Mouse (Mus musculus) stomach, postnatal 0 days (tissue): ENCODE data around the gene Magi2. TPM values are rescaled to one million over a fixed set of nuclear protein-coding genes. Genes with fewer than 3 reads are reported as not detected.

Experiments
- ATAC-seq: fragments of 200-750 bp; cut with Nextera tagmentation; 2 replicates; pipeline ENCODE4 v1.8.0; 2017; ENCODE audit not compliant: low FRiP score, low TSS enrichment
- DNase-seq: peaks from one replicate; pipeline ENCODE4 v3.0.0-alpha.2; 2016; ENCODE audit warnings: low spot score
- H3K27ac ChIP-seq: fragments of 300-500 bp; sonication (generic); replicated peaks from 2 replicates; pipeline ENCODE4 v1.5.1; 2014; ENCODE audit warnings: mild to moderate bottlenecking, control low read depth
- H3K27me3 ChIP-seq: fragments of 300-500 bp; sonication (generic); 2 replicates; pipeline ENCODE4 v1.6.1; 2014; ENCODE audit warnings: low read length; ENCODE audit not compliant: control insufficient read depth, insufficient read depth
- H3K36me3 ChIP-seq: fragments of 300-500 bp; sonication (generic); 2 replicates; pipeline ENCODE4 v1.6.1; 2014; ENCODE audit warnings: low read length, mixed read lengths; ENCODE audit not compliant: control insufficient read depth, insufficient read depth
- H3K4me1 ChIP-seq: fragments of 300-500 bp; sonication (generic); replicated peaks from 2 replicates; pipeline ENCODE4 v1.6.1; 2014; ENCODE audit warnings: antibody characterized with exemption; ENCODE audit not compliant: control insufficient read depth, insufficient read depth
- H3K4me2 ChIP-seq: fragments of 300-500 bp; sonication (generic); replicated peaks from 2 replicates; pipeline ENCODE4 v1.6.1; 2014; ENCODE audit warnings: low read depth, mild to moderate bottlenecking, control low read depth, moderate library complexity
- H3K4me3 ChIP-seq: fragments of 300-500 bp; sonication (generic); 2 replicates; pipeline ENCODE4 v1.5.1; 2014; ENCODE audit warnings: low read depth, low read length, control low read depth
- H3K9ac ChIP-seq: fragments of 300-500 bp; sonication (generic); 2 replicates; pipeline ENCODE4 v1.6.1; 2014; ENCODE audit warnings: mild to moderate bottlenecking, low read length, control low read depth, mixed read lengths
- H3K9me3 ChIP-seq: fragments of 300-500 bp; sonication (generic); 2 replicates; pipeline ENCODE4 v1.6.1; 2016; ENCODE audit warnings: low read length; ENCODE audit not compliant: control insufficient read depth
- CTCF ChIP-seq: IDR thresholded peaks from 2 replicates; pipeline ENCODE4 v1.5.1; 2016; ENCODE audit warnings: antibody characterized with exemption, low read depth, mild to moderate bottlenecking, moderate library complexity
- EP300 ChIP-seq: optimal IDR thresholded peaks from 2 replicates; pipeline ENCODE3; 2016; ENCODE audit warnings: antibody characterized with exemption
- WGBS: fragments of 180-500 bp; shearing (Covaris S2); extraction: QIAGEN DNeasy Blood & Tissue Kit; methylation state at CpG from one replicate; pipeline ENCODE4 v1.1.7; 2014; 5-methylcytosine and 5-hydroxymethylcytosine counted together
- polyA plus RNA-seq: library from polyadenylated mRNA; unstranded; fragments of >200 nt; fragmentation: Nextera tagmentation; extraction: Ambion mirVana; gene quantifications from 2 replicates; pipeline ENCODE4 v1.2.1, GENCODE M21; 2015

Magi2 gene
- polyA plus RNA-seq, 1 experiment from 2014 or later, result 1.9 TPM

DNA sequence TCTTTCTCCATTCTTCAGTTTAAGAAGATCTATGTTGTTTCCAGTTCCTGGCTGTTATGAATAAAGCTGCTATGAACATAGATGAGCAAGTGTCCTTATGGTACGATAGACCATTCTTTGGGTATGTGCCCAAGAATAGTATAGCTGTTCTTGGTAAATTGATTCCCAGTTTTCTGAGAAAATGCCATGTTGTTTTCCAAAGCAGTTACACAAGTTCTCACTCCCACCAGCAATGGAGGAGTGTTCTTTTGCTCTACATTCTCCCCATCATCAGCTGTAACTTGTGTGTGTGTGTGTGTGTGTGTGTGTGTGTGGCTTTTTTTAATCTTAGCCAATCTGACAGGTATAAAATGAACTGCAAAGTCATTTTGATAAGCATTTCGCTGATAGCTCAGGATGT lies 595.7 kb downstream of the Magi2 start:
- TF ChIP-seq CTCF, result no peak
- TF ChIP-seq EP300, result no peak
- Histone ChIP-seq H3K9ac (no peak overlapping the region), H3K36me3 (no peaks in the 10 kb centered on the region), H3K4me1 (no peaks in the 10 kb centered on the region), H3K4me3 (no peak overlapping the region), H3K27ac (no peak overlapping the region), H3K27me3 (no peaks in the 10 kb centered on the region), H3K9me3 (no peaks in the 10 kb centered on the region), H3K4me2 (no peak overlapping the region)
- DNase-seq (no peak), ATAC-seq (no peak)
- 76% methylated on average over 2 of the region's 2 CpGs for WGBS

DNA sequence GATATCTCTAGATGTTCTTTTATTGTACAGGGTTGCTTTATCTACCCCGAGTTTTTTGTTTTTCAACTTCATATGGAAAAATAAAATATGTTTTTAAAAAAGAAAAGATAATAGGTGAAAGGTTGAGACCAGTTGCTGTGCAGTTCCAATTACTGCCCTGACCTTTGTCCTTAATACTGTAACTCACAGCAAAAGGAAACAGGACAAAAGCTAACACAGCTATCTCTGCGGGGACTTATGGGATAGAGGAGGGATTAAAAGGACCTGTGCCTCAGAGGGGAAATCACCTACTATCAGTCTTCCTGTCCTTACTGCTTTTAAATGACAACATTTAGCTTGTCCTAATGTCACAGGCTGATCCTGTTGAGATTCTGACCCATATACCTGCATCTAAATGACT lies 599.1 kb downstream of the Magi2 start:
- Histone ChIP-seq H3K36me3 (no peaks in the 10 kb centered on the region), H3K4me2 (no peak overlapping the region), H3K9me3 (no peaks in the 10 kb centered on the region), H3K9ac (no peak overlapping the region), H3K27me3 (no peaks in the 10 kb centered on the region), H3K4me1 (no peaks in the 10 kb centered on the region), H3K27ac (no peak overlapping the region), H3K4me3 (no peak overlapping the region)
- TF ChIP-seq EP300 (no peak), CTCF (no peak)
- no peak for ATAC-seq
- WGBS, result 44% methylated on average over 2 of the region's 2 CpGs
- DNase-seq, result no peak

DNA sequence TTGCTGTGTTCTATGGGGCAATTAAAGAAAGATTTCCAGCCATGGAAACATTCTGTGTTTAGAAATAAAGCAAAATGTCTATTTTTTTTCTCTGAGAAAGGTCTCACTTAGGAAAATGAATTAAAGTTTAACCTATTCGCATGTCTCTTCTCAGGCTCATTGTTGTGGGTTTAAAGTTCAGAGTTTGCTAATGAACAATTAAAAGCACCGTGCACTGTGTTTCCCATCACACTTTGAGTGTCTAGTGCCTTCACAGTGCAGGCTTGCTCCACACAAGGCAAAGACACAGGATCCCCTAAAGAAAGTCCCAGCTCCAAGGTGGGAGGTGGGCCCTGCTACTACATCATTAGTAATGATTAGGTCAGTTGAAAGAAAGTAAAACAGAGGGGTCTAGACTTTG lies 602.5 kb downstream of the Magi2 start:
- H3K4me2 ChIP-seq, result no peak overlapping the region
- H3K4me1 ChIP-seq, result no peaks in the 10 kb centered on the region
- ATAC-seq, result no peak
- H3K4me3 ChIP-seq, result no peak overlapping the region
- DNase-seq, result no peak
- WGBS, result 86% methylated on average over 2 of the region's 2 CpGs
- no peak overlapping the region for H3K27ac ChIP-seq
- no peak overlapping the region for H3K9ac ChIP-seq
- no peaks in the 10 kb centered on the region for H3K36me3 ChIP-seq
- H3K27me3 ChIP-seq, result no peaks in the 10 kb centered on the region
- H3K9me3 ChIP-seq, result no peaks in the 10 kb centered on the region
- TF ChIP-seq CTCF (no peak), EP300 (no peak)

DNA sequence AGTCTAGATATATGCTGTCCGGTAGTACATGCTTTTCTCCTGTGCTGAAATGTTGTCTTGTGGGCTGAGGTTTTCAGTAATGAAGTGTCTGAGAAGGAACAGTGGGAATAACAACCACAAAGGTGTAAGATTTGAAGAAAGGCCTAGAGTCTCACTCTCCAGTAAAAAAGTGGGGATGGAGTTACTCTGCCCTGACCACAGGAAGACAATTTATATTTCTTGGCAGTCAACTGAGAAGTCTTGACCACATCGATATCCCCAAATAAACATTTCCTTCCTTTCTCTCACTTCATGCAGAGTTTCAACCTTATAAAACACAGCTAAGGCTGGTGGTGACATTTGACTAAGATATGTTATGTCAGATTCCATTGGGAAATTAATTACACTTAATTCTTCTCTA lies 636.0 kb downstream of the Magi2 start:
- 28% methylated on average over 2 of the region's 2 CpGs for WGBS
- no peak overlapping the region for H3K27ac ChIP-seq
- ATAC-seq (no peak), DNase-seq (no peak)
- H3K4me2 ChIP-seq, result no peak overlapping the region
- H3K4me3 ChIP-seq, result no peak overlapping the region
- no peaks in the 10 kb centered on the region for H3K27me3 ChIP-seq
- no peaks in the 10 kb centered on the region for H3K36me3 ChIP-seq
- H3K9me3 ChIP-seq, result no peaks in the 10 kb centered on the region
- no peaks in the 10 kb centered on the region for H3K4me1 ChIP-seq
- TF ChIP-seq EP300 (no peak), CTCF (no peak)
- no peak overlapping the region for H3K9ac ChIP-seq

DNA sequence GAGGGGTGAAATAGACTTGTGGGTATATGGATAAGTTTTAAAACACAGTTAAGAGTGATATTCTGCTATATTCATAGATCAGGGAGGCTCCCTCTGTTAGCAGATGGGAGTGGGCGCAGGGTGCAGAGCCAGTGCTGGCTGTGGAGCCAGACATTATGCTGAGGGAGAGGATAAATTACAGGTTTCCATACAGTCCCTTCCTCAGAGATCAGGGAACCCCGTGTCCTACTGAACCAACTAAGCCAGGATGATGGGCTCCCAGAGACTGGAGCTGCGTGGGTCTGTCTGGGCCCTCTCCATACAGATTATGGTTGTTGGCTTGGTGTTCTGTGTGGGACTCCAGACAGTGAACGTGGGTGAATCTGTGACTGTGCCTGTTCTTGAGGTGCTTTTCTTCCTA lies 643.6 kb downstream of the Magi2 start:
- Histone ChIP-seq H3K4me3 (no peak overlapping the region), H3K4me1 (no peaks in the 10 kb centered on the region), H3K9me3 (no peaks in the 10 kb centered on the region), H3K27ac (no peak overlapping the region), H3K27me3 (no peaks in the 10 kb centered on the region), H3K36me3 (no peaks in the 10 kb centered on the region), H3K4me2 (no peak overlapping the region), H3K9ac (no peak overlapping the region)
- no peak for DNase-seq
- TF ChIP-seq CTCF, result no peak
- no peak for TF ChIP-seq EP300
- ATAC-seq, result no peak
- WGBS, result 86% methylated on average over 4 of the region's 4 CpGs

DNA sequence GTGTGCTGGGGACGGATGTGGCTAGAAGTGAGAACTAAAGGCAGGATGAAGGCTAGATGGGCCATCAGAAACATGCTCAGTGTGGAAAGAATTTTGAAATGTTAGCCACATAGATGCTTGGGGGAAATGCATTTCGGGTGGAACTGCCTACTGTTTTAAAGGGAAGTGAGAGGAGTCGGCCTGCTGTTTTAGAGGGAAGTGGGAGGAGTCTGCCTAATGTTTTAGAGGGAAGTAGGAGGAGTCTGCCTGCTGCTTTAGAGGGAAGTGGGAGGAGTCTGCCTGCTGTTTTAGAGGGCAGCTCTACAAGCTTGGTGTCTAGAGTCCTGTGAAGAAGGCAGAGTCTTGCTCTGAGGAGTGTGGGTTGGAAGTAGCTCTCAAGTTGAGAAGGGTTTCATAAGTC lies 664.9 kb downstream of the Magi2 start:
- H3K4me2 ChIP-seq, result no peak overlapping the region
- no peaks in the 10 kb centered on the region for H3K27me3 ChIP-seq
- no peak overlapping the region for H3K4me3 ChIP-seq
- no peaks in the 10 kb centered on the region for H3K4me1 ChIP-seq
- no peaks in the 10 kb centered on the region for H3K36me3 ChIP-seq
- 72% methylated on average over 3 of the region's 3 CpGs for WGBS
- DNase-seq (no peak), ATAC-seq (no peak)
- H3K27ac ChIP-seq, result no peak overlapping the region
- no peak for TF ChIP-seq EP300
- no peak for TF ChIP-seq CTCF
- H3K9me3 ChIP-seq, result no peaks in the 10 kb centered on the region
- H3K9ac ChIP-seq, result no peak overlapping the region
